Mouse (Mus musculus): ENCODE results near the gene Olfr155. TPM values are rescaled to one million over a fixed set of nuclear protein-coding genes. Genes with fewer than 3 reads are reported as not detected.

Gene Olfr155
- polyA plus RNA-seq (2017; shearing (Covaris generic)) = not detected

GRCm38 (mm10) chr4:43851265-43851664 is at the start of gene Olfr155:
Olfr155 (plus strand) TSS chr4:43851565.

GRCm38 (mm10) chr4:43823845-43824337 is 27.5 kb upstream of the Olfr155 start, which contains the start of gene Olfr156:
Olfr156 (minus strand) TSS chr4:43823895.

DNA sequence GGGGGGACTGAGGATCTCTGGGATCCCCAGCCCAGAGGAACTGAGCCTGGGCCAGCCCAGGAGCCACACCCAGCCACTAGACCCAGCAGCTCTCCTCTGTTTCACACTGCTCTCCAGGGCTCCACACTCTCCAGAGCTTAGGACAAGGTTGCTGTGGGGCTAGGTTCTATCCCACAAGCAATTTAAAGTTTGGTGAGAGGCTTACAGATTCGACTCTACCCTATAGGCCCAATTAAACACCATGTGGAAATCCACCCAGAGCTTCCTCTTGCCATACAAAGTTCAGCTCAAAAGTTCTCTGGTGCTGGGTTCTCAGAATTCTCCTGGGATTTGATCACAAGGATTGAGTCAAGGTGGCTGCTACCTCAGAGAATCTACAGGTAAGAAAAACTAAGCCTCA is 11.3 kb upstream of the Olfr155 start, which contains the start of gene Olfr157:
Olfr157 (minus strand) TSS at position 101 of the 400 bp plus-strand sequence.

GRCm38 (mm10) chr4:43875160-43875918 is 24.0 kb downstream of the Olfr155 start, which contains the start of gene Reck:
Reck (plus strand) TSS chr4:43875530.

Other genes starting within 250 kb of the Olfr155 start
- gene Npr2, start 219.6 kb upstream of the Olfr155 start, polyA plus RNA-seq (2017; shearing (Covaris generic)) = not detected
- gene Spag8, start 198.0 kb upstream of the Olfr155 start, polyA plus RNA-seq (2017; shearing (Covaris generic)) = not detected
- 56.2 TPM for gene Hint2, start 195.1 kb upstream of the Olfr155 start, polyA plus RNA-seq (2017; shearing (Covaris generic))
- gene Tmem8b, start 182.6 kb upstream of the Olfr155 start, polyA plus RNA-seq (2017; shearing (Covaris generic)) = 1.3 TPM
- 0.67 TPM for gene Fam221b, start 182.4 kb upstream of the Olfr155 start, polyA plus RNA-seq (2017; shearing (Covaris generic))
- gene Olfr70, start 150.8 kb upstream of the Olfr155 start, polyA plus RNA-seq (2017; shearing (Covaris generic)) = not detected
- not detected for gene Olfr71, start 141.3 kb upstream of the Olfr155 start, polyA plus RNA-seq (2017; shearing (Covaris generic))
- gene Hrct1, start 124.4 kb upstream of the Olfr155 start, polyA plus RNA-seq (2017; shearing (Covaris generic)) = not detected
- gene Spaar, start 121.5 kb upstream of the Olfr155 start, polyA plus RNA-seq (2017; shearing (Covaris generic)) = 0.09 TPM
- gene Olfr159, start 80.6 kb upstream of the Olfr155 start, polyA plus RNA-seq (2017; shearing (Covaris generic)) = not detected
- 1.6 TPM for gene Olfr156, start 27.7 kb upstream of the Olfr155 start, polyA plus RNA-seq (2017; shearing (Covaris generic))
- gene Olfr157, start 11.4 kb upstream of the Olfr155 start, polyA plus RNA-seq (2017; shearing (Covaris generic)) = 0.87 TPM
- 6.6 TPM for gene Reck, start 24.0 kb downstream of the Olfr155 start, polyA plus RNA-seq (2017; shearing (Covaris generic))
- gene Glipr2, start 105.8 kb downstream of the Olfr155 start, polyA plus RNA-seq (2017; shearing (Covaris generic)) = 125 TPM
- gene Ccin, start 131.9 kb downstream of the Olfr155 start, polyA plus RNA-seq (2017; shearing (Covaris generic)) = not detected
- 207 TPM for gene Clta, start 152.9 kb downstream of the Olfr155 start, polyA plus RNA-seq (2017; shearing (Covaris generic))
- 47.9 TPM for gene Gne, start 232.6 kb downstream of the Olfr155 start, polyA plus RNA-seq (2017; shearing (Covaris generic))

Data from effector memory CD4-positive, alpha-beta T cell, adult 5 months (primary cell).